Mouse (Mus musculus) layer of hippocampus, adult 8-10 months (tissue): Measurements from ENCODE around the gene Bglap3. TPM values are rescaled to one million over a fixed set of nuclear protein-coding genes. Genes with fewer than 3 reads are reported as not detected.
A peak's percentile ranks its signal among the peaks of the same experiment; 100 is the strongest.
"Not testable (repeated sequence)": the region's sequence is repeated elsewhere in the genome, so short reads cannot be mapped to it uniquely, and the experiment has no call there.

ENCODE experiments used
- DNase-seq, 2 experiments: peaks; one replicate each; pipeline ENCODE4 v3.0.0; 2022; ENCODE audit warnings: low spot score in 2 of 2
- total RNA-seq, 4 experiments: library from RNA; stranded (reverse); gene quantifications; 2 replicates each; pipeline ENCODE4 v1.2.4; 2022

Gene Bglap3
- total RNA-seq, result 1 to 10 TPM; 1.0 to 2.5 (median 2.0) TPM

DNA sequence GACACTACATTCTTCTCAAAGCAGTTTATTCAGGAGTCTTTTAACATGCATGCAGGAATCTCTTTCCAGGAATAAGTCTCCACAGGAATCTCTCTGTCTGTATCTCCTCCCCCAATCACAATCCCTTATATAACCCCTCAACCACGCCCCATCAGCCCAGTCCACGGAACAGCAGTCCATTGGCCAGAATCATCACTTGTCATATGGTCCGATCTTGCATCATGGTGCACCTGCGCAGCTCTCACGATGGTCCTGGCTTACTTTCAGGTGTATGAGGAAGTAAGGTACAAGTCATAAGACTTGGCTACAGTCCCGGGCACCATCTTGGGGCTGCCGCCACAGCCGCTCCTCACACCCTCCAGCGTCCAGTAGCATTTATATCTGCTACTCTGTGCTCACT lies at the start of gene Bglap3:
Gene Bglap3 (minus strand): TSS at position 101 of the 400 bp plus-strand sequence.
- DNase-seq, result not testable (repeated sequence)

DNA sequence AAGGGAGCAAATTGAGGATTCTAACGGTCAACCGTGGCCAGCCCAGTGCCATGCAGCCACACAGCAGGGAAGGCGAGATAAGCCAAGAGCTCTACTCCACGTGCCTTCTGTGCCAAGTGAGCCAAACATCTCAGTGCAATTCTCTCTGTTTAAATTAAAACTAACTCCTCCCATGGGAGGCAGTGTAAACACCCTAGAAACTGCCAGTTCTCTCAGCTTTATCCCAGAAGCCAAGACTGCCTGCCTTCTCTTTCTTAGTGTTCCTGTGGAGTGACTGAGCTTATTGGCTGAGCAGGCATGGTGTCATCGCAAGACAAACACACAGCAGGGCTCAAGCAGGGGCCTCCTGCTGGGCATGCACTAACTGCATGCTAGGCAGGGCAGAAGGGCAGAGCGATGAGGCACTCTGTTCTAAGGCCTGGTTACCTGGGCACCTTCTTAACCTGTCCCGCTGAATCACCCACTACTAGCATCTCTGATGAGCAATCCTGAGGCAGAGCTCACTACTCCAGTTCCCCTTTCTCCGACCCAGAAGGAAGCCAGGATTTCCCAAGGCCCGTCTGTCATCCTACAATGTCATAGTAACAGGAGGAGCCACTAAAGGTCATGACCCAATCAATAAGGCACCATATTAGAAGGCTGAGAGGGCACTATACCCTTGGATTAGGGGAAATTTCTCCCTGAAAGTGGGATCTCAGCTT lies 49.6 kb upstream of the Bglap3 start:
- DNase-seq, result peak in 1 of 2 experiments; percentile 35

DNA sequence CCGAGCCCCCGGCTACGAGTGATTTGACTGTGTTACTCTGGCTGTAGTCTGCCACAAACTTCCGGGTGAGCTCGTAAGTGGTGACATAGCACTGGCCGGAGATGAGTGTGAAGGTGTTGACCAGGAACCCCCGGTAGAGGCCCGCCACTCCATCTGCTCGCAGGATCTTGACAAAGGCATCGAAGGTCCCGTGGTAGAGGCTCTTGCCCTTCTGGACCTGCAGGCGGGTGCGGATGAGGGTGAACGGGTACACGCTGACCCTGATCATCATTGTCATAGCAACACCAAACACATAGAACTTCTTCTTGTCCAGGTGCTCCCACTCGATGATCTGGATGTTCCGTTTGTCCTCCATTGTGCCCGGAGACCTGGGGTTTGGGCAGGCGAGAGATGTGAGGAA lies 48.2 kb upstream of the Bglap3 start:
- no peak for DNase-seq

DNA sequence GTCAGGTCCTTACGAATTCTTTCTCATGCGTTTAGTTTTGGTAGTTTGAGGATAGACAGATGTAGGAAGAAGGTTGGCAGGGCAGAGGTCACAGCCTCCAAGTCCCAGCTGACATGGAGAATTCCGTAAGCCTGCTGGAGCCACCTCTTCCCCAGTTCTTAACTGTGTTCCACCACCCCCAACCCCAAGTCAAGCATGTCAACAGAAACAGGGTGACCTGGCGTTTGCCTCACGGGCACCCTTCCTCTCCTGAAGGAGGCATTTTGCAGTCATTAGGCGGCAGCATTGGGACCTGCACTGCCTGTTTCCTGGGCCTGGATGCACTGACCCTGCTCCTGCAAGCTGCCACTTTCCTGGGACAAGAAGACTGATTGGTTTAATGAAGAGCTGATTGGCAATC lies 45.5 kb upstream of the Bglap3 start:
- DNase-seq, result no peak

DNA sequence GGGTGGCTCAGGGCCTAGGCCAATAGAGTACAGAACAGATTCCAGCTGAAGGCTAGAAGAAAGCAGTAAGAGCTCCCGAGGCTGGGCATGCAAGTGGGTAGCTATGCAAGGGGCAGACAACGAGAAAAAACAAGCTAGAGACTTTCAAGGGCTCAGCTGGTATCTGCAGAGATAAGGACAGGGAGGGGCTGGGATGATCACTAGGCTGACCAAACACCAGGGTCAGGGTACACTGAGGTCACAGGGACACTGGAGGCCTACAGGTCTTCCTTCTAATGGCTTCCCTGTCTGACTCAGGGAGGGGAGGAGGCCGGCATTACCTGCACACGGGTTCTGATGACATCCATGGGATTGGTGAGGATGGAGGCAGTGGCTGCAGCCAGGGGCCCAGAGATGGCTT lies 43.1 kb upstream of the Bglap3 start:
- DNase-seq, result no peak

DNA sequence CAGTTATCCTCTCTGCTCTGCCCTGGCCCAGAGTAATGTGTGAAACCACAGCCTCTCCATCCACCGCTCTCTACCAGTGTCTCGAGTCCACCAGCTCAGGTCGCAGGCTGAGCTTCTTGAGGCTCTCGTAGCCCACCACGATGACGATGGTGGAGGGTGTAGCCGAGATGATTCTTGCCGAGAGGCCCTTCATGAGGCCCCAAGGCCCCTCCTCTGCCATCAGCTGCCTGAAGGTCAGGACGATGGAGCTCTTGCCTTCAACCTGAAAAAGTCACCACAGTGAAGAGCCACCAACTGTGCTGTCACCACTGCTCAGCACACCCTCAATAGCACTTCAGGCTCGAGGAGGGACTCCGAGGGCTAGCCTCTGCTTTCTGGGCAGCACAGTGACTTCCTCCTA lies 40.1 kb upstream of the Bglap3 start:
- no peak for DNase-seq

DNA sequence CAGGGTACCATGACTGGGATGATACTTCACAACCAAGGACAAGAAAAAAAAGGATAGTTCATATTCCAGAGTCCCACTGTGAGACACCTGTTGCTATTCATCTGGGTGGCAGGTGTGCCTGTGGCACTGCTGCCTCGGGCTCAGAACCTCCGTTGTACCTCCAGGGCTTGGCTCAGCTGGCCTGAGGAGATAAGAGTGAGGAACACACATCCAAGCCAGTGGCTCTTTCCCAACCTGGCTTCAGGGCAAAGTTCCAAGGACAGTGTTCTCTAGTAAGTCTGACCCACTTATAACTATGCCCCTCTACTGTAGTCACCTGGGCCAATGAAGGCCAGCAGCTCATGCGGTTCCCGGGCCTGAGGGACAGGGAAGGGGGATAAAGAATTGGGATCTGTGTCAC lies 39.1 kb upstream of the Bglap3 start:
- no peak for DNase-seq

DNA sequence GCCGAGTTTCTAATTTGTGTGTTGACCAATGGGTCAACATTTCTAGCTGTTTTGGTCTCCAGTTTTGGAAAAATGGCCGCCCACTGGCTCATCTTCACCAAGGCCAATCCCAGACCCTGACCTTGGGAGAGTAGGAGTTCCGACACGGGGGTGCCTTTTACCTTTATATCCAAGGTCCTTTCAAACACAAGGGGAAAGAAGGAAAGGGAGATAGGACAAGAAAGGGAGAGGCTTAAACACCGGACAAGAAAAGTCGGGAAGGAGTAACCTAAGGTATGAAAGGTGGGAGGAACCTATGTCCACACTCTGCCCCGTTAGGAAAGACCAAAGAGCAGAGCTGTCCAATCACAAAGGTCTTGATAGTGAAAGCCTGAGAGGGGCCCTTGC lies 38.1 kb upstream of the Bglap3 start:
- DNase-seq, result no peak

DNA sequence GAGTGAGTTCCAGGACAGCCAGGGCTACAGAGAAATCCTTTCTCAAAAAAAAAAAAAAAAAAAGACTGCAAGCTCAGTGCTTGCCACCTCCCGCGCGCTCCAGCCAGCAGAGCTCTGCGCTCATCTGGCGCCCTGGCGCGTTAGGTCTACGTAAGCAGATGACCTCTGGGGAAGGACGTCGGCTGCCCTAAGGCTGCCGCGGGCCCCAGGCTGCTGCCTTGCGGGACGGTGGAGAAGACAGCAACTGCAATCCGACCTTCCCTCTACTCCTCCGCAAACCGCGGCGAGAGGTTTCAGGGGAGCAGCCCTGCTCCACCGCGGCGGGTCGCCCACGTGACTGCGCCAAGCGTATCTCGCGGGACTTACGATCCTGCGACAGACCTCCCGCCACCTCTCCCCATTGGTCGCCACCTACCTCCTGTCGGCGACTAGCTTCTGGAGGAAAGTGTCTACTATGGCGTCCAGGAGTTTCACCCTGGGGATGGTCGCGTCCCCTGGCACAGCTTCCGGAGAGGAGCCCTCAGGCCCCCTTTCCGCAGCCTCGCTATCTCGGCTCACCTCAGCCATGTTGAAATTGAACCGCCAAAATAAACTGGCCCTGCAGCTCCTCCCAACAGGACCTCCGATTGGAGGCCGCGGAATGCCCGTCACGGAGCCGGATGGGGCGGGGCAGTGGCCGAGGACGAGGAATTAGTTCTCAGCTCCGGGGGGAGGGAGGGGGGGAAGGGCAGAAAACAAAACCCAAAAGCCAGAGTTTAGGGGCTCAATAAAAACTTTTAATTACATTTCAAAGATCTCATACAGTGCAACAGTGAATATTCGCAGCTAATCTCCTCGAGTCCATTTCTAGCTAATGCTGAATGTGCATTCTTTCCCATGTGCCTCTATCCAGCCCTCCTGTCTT lies 37.5 kb upstream of the Bglap3 start, which contains the start of gene Pmf1:
Gene Pmf1 (minus strand): TSS at position 591 of the 904 bp plus-strand sequence.
- peak; percentile 87 for DNase-seq

DNA sequence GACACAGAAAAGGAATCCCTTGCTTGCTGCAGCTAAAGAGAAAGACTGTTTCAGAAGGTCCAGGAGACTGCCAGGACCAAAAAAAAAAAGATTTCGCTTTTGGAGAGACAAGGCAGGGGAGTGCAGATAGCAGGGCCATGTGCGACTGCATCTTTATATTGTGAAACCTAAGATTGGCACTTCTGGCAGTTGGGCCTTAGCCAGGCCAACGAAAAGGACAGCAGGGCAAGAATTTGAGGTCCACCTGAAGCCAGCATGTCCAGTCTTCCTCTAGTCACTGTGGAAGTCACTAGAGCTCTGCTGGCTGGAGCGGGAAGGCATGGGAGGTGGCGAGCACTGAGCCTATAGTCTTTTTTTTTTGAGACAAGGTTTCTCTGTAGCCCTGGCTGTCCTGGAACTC lies 36.4 kb upstream of the Bglap3 start:
- no peak for DNase-seq

DNA sequence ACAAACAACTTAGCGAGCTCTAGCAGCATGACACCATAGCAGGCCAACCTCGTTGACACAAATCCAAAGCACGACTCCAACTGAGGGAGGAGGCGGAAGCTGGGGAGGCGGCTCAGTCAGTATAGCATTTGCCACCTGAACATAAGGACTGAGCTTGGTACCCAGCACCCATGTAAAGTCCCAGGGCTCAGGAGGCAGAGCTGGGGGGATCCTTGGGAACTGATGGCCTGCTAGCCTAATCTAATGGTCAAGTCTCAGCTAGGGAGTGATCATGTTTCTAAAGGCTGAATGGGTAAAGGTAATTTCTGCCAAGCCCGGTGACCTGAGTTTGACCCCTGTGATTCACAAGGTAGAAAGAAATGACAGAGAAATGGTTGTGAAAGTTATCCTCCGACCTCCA lies 35.0 kb upstream of the Bglap3 start:
- DNase-seq, result no peak

DNA sequence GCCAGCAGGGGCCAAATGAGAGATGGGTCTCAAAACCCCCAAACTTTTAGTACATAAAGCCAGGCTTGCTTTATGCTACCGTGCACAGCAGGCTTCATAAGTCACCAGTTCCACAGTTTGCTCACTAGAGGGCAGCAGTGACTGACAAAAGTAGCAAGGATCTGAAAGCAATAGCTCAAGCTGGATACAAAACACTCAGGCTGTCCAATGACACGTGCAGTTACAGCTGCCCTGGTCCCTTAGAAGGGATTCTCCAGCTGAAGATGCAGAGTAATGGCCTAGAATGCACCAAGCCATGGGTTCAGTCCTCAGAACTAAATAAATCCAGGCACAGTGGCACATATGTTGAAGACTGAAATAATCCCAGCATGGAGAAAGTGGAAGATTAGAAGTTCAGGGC lies 34.5 kb upstream of the Bglap3 start:
- DNase-seq, result peak; percentile 54 to 71

DNA sequence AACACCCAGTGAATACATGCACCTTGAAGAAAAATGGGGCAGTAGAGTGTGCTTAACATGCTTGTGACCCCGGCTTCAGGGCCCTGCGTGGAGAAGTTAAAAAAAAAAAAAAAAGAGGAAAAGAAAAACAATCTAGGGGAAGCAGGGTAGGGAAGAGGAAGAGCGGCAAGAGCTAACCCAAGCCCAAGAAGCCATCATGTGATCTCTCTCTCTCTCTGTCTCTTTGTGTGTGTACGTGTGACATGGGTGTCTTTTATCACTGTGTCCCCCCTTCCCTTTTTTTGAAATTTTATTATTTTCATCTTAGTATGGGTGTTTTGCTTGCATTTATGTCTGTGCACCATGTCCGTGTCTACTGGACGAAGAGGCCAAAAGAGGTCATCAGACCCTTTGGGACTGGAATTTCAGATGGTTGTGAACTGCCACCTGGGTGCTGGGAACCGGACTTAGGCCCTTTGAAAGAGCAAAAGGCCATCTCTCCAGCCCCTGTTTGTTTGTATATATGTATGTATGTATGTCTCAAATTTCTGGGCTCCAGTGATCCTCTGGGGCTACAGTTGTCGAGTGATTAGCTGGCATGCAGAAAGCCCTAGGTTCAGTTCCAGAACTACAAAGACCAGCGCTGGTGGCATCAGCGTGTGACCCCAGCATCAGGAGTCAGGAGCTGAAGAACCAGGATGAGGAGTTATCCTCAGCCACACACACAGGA lies 31.1 kb upstream of the Bglap3 start:
- no peak for DNase-seq

DNA sequence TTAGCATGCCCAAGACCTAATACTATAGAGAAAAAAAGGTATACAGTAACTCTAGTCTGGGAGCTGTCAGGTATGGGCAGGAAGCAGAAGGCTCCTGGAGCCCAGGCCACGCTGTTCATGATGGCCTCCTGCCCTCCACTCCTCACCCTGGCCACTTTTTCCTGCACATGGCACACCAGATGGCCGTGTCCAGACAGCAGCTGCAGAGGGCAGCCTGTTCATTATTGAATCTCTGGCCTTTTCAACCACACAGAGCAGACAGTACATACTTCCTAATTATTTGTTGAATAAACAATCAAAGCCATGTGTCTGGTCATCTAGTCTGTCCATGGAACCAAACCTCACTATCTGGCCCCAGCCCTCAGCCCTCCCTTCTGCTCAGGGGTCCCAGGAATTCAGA lies 26.1 kb upstream of the Bglap3 start:
- no peak for DNase-seq

DNA sequence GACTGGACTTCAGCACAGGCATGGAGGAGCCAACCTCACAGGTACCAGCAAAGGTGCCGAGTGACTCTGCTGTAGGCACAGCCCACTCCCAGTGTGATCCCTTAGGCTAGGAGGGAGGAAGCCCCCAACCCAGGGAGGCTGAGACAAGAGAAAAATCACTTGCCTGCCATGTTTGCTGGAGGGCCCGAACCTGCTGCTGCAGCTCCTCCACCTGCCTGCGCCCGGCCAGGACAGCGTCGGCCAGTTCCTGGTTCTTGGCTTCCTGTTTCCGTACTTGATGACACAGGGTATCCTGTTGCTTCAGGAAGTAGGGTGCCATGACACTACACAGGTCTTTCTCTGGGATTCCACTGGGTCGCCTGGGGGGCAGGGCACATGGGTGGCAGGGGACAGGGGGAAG lies 23.2 kb upstream of the Bglap3 start:
- DNase-seq, result no peak

DNA sequence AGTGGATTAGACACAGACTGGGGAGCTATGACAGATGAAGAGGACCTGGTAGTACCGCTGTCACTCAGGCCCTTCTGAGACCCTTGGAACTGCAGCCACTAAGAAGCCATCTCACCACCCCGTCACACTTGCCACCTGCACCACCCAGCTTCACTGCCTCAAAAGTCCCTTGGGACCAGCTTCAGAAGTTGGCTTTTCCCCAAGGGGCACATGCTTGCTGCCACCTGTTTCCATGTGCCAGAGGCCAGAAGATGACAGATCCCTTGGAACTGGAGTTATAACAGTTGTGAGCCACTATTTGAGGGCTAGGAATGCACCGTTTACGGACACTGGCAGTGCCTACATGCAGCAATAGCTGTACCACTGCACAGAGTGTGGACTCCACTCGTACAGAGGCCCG lies 22.7 kb upstream of the Bglap3 start:
- no peak for DNase-seq

DNA sequence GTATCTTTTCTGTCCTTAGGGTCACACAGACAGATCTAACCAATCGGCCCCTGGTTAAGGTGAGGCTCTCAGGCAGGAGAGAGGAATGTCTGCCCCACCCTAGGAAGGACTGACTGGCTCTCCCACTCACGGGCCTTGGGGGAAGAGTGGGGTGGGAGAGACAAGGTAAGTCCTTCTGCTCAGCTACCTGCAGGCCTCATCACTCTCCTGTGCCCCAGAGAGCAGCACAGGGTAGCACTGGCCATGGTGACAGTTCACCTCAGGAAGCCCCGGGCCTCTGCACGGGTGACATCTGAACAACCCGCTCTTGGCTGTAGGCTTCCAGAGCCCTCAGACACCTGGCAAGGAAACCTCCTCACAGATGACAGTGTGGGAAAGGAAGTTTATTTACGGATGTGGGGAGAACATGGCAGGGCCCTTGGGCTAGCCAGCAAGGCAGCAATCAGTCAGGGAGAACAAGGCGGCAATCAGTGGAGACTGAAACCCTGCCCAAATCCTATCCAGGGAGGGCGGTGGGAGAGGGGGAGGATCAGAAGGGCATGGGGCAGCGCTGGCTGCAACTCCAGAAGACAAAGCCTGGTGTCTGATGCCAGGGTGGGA lies 21.3 kb upstream of the Bglap3 start:
- no peak for DNase-seq

DNA sequence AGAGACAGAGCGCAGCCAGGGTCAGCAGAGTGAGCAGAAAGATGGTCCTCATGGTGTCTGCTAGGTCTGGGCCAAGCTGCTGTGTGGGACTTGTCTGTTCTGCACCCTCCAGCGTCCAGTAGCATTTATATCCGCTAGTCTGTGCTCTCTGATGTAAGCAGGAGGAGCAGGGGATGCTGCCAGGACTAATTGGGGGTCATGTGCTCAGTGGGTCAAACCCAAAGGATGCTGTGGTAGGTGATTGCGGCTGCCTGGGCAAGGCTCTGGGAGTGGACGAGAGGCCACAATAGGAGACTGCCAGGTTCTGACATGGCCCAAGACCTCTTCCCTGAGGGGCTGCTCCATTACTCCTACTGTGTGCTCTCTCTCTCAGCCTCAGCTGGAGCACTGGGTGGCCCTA lies 11.8 kb upstream of the Bglap3 start, which contains the start of gene Bglap:
Gene Bglap (minus strand): TSS at position 101 of the 400 bp plus-strand sequence.
- DNase-seq, result no peak

DNA sequence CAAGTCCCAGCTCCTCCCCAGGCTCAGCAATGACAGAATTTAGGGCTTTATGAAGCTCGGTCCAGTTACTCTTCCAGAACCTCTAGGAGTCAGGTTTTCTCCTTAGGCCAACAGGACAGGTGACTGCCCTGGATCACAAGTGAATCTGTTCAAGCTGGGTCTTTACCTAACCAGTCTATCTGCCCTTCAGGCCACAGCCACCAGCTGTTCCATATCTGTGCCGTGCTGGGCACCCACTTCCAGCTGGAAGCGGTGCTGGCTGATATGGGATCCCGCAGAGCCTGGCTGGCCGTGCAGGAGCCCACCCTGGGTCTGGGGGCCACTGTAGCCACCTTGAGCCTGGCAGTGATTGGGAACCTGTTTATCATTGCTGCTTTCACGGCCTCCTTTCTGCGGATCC lies 9.8 kb upstream of the Bglap3 start:
- not testable (repeated sequence) for DNase-seq

DNA sequence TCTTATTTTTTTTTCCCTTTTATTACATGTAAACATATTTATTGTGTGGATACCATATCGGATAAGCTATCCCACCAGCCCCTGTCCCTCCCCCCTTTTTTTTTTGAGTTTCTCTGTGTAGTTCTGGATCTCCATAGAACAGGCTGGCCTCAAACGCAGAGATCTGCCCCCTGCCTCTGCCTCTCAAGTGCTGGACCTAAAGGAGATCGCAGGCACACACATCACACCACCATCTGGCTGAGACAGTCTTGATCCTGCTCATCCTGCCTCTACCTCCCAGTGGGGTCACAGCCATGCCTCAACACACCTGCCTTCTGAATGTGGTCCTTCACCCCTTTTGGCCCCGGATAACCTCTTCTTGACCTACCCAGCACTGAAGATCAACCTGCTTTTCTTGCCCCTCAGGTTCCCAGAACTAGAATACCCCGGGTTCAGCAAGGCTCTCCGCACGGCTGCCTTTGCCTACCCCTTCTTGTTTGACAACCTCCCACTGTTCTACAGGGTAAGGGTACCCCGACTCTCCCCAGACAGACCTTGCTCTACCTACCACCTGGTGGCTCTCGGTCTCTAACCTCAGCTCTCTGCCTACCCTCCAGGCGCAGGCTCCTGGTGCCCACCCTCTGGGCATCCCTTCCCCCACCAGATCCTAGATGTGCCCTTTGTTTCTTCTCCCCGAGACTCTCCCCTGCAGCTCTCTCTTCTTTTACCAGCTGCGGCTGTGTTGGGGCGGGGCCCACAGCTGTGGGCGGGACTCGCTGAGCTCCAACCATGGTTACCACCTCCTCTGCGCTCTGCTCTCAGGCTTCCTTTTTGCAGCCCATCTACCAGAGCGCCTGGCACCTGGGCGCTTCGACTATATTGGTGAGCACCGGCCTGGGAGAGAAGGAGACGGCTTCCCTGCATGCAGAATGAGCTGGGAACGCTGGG lies 9.1 kb upstream of the Bglap3 start:
- not testable (repeated sequence) for DNase-seq
